ENCODE assay signal across 8 mouse cellular contexts in the genomic region with DNA sequence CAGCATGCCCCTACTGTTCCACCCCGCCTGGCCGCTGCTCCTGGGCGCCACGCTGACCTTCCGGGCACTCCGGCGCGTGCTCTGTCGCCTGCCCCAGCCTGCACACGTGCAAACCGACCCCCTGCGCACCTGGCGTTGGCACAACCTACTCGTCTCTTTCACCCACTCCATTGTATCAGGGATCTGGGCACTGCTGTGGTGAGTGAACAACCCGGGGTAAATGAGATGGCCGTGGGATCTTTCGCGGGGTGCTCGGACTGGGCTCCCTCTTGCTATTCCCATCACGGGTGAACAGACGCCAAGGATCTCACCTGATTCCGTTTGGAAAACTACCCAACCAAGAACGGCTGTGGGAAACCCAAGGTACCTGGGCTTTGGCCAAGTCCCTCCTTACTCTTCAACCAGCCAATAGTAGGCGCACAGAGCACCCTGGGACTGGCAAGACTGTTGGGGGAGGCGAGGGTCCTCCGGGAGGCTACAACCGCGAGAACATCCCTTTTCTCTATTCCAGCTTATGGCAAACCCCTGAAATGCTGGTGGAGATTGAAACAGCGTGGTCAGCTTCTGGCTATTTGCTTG. TPM values are rescaled to one million over a fixed set of nuclear protein-coding genes. Genes with fewer than 3 reads are reported as not detected.
A peak's percentile ranks its signal among the peaks of the same experiment; 100 is the strongest.
DNase-seq lines count a peak whose midpoint lies in the region; ATAC-seq and TF ChIP-seq lines count a peak whose summit lies in the region.

No protein-coding gene starts in this region.

- H3K27me3 ChIP-seq in forebrain, embryonic 12.5 days: no peaks in the 10 kb centered on the region
- H3K27me3 ChIP-seq in hindbrain, postnatal 0 days (ENCODE audit: insufficient read depth, low read length): no peaks in the 10 kb centered on the region
- no peaks in the 10 kb centered on the region for H3K27me3 ChIP-seq in limb, embryonic 14.5 days (ENCODE audit: control insufficient read depth, insufficient read depth, low read length)
- no peaks in the 10 kb centered on the region for H3K27me3 ChIP-seq in midbrain, embryonic 15.5 days (replicated peaks)

- peak overlapping the region; percentile 80 for H3K4me2 ChIP-seq in forebrain, embryonic 12.5 days
- peak overlapping the region; percentile 59 for H3K4me2 ChIP-seq in hindbrain, postnatal 0 days (ENCODE audit: low read depth, low read length)
- H3K4me2 ChIP-seq in limb, embryonic 14.5 days (replicated peaks; ENCODE audit: low read depth, low read length, severe bottlenecking): peak overlapping the region; percentile 97
- peak overlapping the region; percentile 76 for H3K4me2 ChIP-seq in midbrain, embryonic 15.5 days

- peak overlapping the region; percentile 91 for H3K27ac ChIP-seq in forebrain, embryonic 12.5 days
- H3K27ac ChIP-seq in hindbrain, postnatal 0 days: peak overlapping the region; percentile 91
- peak overlapping the region; percentile 94 for H3K27ac ChIP-seq in limb, embryonic 14.5 days (replicated peaks; ENCODE audit: low read depth, low read length)
- H3K27ac ChIP-seq in midbrain, embryonic 15.5 days: peak overlapping the region; percentile 79

- peak; percentile 97 for DNase-seq in heart, adult 11 months
- DNase-seq in heart, postnatal 25 days (ENCODE audit: low spot score): no peak
- peak; percentile 82 for DNase-seq in adrenal gland, postnatal 10 days
- peak; percentile 89 for DNase-seq in hindbrain, postnatal 0 days (ENCODE audit: low spot score)
- DNase-seq in limb, embryonic 14.5 days (ENCODE audit: low spot score): peak; percentile 85
- DNase-seq in thymus, postnatal 4 days: peak; percentile 55

- intact Hi-C loops in heart, postnatal 25 days (cut with DNase I): loop anchor here (1.0 to 2.0 kb wide), 2 partner anchors 20 to 160 kb away; no protein-coding TSS in a partner anchor

- TF ChIP-seq CTCF in hindbrain, postnatal 0 days (IDR thresholded peaks at IDR 0.05; ENCODE audit: low read depth): peak; percentile 26; the same call in 1 of the 2 replicates

- H3K4me1 ChIP-seq in forebrain, embryonic 12.5 days: peaks cover 64% of the 10 kb centered on the region
- peaks cover 17% of the 10 kb centered on the region for H3K4me1 ChIP-seq in hindbrain, postnatal 0 days (ENCODE audit: insufficient read depth, low read length)
- H3K4me1 ChIP-seq in limb, embryonic 14.5 days (ENCODE audit: control insufficient read depth, insufficient read depth, low read length): peaks cover 38% of the 10 kb centered on the region
- peaks cover 54% of the 10 kb centered on the region for H3K4me1 ChIP-seq in midbrain, embryonic 15.5 days

- peak overlapping the region; percentile 73 for H3K9ac ChIP-seq in forebrain, embryonic 12.5 days
- H3K9ac ChIP-seq in hindbrain, postnatal 0 days (replicated peaks; ENCODE audit: low read length): peak overlapping the region; percentile 67
- H3K9ac ChIP-seq in limb, embryonic 14.5 days (ENCODE audit: low read depth, low read length, severe bottlenecking): peak overlapping the region; percentile 72
- peak overlapping the region; percentile 32 for H3K9ac ChIP-seq in midbrain, embryonic 15.5 days

- peak overlapping the region; percentile 64 for H3K4me3 ChIP-seq in forebrain, embryonic 12.5 days (replicated peaks)
- peak overlapping the region; percentile 55 for H3K4me3 ChIP-seq in hindbrain, postnatal 0 days (ENCODE audit: low read length)
- peak overlapping the region; percentile 46 for H3K4me3 ChIP-seq in limb, embryonic 14.5 days (replicated peaks; ENCODE audit: low read length)
- H3K4me3 ChIP-seq in midbrain, embryonic 15.5 days: peak overlapping the region; percentile 59

- WGBS in forebrain, embryonic 12.5 days: under 1% methylated on average over 29 of the region's 29 CpGs
- WGBS in hindbrain, postnatal 0 days: 3% methylated on average over 29 of the region's 29 CpGs
- WGBS in limb, embryonic 14.5 days: 1% methylated on average over 26 of the region's 29 CpGs
- 2% methylated on average over 29 of the region's 29 CpGs for WGBS in midbrain, embryonic 15.5 days

- peak; percentile 2; the same call in 1 of the 2 replicates for ATAC-seq in forebrain, embryonic 12.5 days (ENCODE audit: low FRiP score)
- ATAC-seq in hindbrain, postnatal 0 days: peak; percentile 36
- ATAC-seq in limb, embryonic 14.5 days (ENCODE audit: low FRiP score, low read depth): no peak; the same call in 1 of the 2 replicates
- no peak for ATAC-seq in midbrain, embryonic 15.5 days (replicated peaks)

- H3K36me3 ChIP-seq in forebrain, embryonic 12.5 days (replicated peaks): peaks cover 30% of the 10 kb centered on the region
- peaks cover 22% of the 10 kb centered on the region for H3K36me3 ChIP-seq in hindbrain, postnatal 0 days (ENCODE audit: insufficient read depth, low read length)
- peaks cover 31% of the 10 kb centered on the region for H3K36me3 ChIP-seq in limb, embryonic 14.5 days (ENCODE audit: control insufficient read depth, insufficient read depth, low read length)
- H3K36me3 ChIP-seq in midbrain, embryonic 15.5 days (replicated peaks): peaks cover 17% of the 10 kb centered on the region

- peak; percentile 25; the same call in 1 of the 2 replicates for TF ChIP-seq POLR2A in limb, embryonic 14.5 days (IDR thresholded peaks at IDR 0.05; ENCODE audit: borderline replicate concordance, extremely low read depth, insufficient read depth, insufficient read length)

- no peaks in the 10 kb centered on the region for H3K9me3 ChIP-seq in forebrain, embryonic 12.5 days
- no peaks in the 10 kb centered on the region for H3K9me3 ChIP-seq in hindbrain, postnatal 0 days (ENCODE audit: low read length)
- H3K9me3 ChIP-seq in limb, embryonic 14.5 days (ENCODE audit: control insufficient read depth, low read length): no peaks in the 10 kb centered on the region
- H3K9me3 ChIP-seq in midbrain, embryonic 15.5 days: no peaks in the 10 kb centered on the region

RNA-seq across cellular contexts. Expression of a gene that starts 2.4 kb away (rescaled TPM):
- total RNA-seq in heart, postnatal 25 days (2021): 1 to 10 TPM; 5.5 to 7.2 TPM
- total RNA-seq in adrenal gland, postnatal 10 days (2021): 10 to 100 TPM; 34.4 to 45.6 TPM
- 5.5 and 6.9 TPM in 2 replicates for polyA plus RNA-seq in forebrain, embryonic 12.5 days (2016; fragmentation: Nextera tagmentation; extraction: Ambion mirVana)
- total RNA-seq in hindbrain, postnatal 0 days (2014; rRNA removed): 37.5 and 46.1 TPM in 2 replicates
- 36.8 and 42.6 TPM in 2 replicates for polyA plus RNA-seq in hindbrain, postnatal 0 days (2015; fragmentation: Nextera tagmentation; extraction: Ambion mirVana)
- polyA plus RNA-seq in limb, embryonic 14.5 days (2012; rRNA removed): 43.3 and 48.4 TPM in 2 replicates
- polyA plus RNA-seq in limb, embryonic 14.5 days (2014; fragmentation: Nextera tagmentation; extraction: Ambion mirVana): 19.4 and 21.4 TPM in 2 replicates
- polyA plus RNA-seq in midbrain, embryonic 15.5 days (2015; fragmentation: Nextera tagmentation; extraction: Ambion mirVana): 7.4 and 7.6 TPM in 2 replicates

RNA-seq across cellular contexts. Expression of a gene that starts 2.5 kb away (rescaled TPM):
- total RNA-seq in heart, postnatal 25 days (2021): 1 to 10 TPM; 2.5 to 2.6 TPM
- total RNA-seq in adrenal gland, postnatal 10 days (2021): 10 to 100 TPM in 1 of 2 experiments, 1 to 10 TPM in 1; 8.6 to 10.9 TPM
- 8.8 and 9.4 TPM in 2 replicates for polyA plus RNA-seq in forebrain, embryonic 12.5 days (2016; fragmentation: Nextera tagmentation; extraction: Ambion mirVana)
- total RNA-seq in hindbrain, postnatal 0 days (2014; rRNA removed): 7.6 and 11.8 TPM in 2 replicates
- 7.3 and 7.7 TPM in 2 replicates for polyA plus RNA-seq in hindbrain, postnatal 0 days (2015; fragmentation: Nextera tagmentation; extraction: Ambion mirVana)
- 38.3 and 46.4 TPM in 2 replicates for polyA plus RNA-seq in limb, embryonic 14.5 days (2012; rRNA removed)
- 11.9 and 17.2 TPM in 2 replicates for polyA plus RNA-seq in limb, embryonic 14.5 days (2014; fragmentation: Nextera tagmentation; extraction: Ambion mirVana)
- polyA plus RNA-seq in midbrain, embryonic 15.5 days (2015; fragmentation: Nextera tagmentation; extraction: Ambion mirVana): 6.5 and 7.3 TPM in 2 replicates

RNA-seq across cellular contexts. Expression of a gene that starts 4.4 kb away (rescaled TPM):
- total RNA-seq in heart, postnatal 25 days (2021): 100 to 1,000 TPM; 776 to 853 TPM
- 1,000 to 10,000 TPM; 1,780 to 1,853 TPM for total RNA-seq in adrenal gland, postnatal 10 days (2021)
- polyA plus RNA-seq in forebrain, embryonic 12.5 days (2016; fragmentation: Nextera tagmentation; extraction: Ambion mirVana): 931 and 997 TPM in 2 replicates
- 418 and 469 TPM in 2 replicates for total RNA-seq in hindbrain, postnatal 0 days (2014; rRNA removed)
- polyA plus RNA-seq in hindbrain, postnatal 0 days (2015; fragmentation: Nextera tagmentation; extraction: Ambion mirVana): 906 and 915 TPM in 2 replicates
- polyA plus RNA-seq in limb, embryonic 14.5 days (2012; rRNA removed): 1,666 and 3,231 TPM in 2 replicates
- polyA plus RNA-seq in limb, embryonic 14.5 days (2014; fragmentation: Nextera tagmentation; extraction: Ambion mirVana): 1,710 and 1,819 TPM in 2 replicates
- 695 and 703 TPM in 2 replicates for polyA plus RNA-seq in midbrain, embryonic 15.5 days (2015; fragmentation: Nextera tagmentation; extraction: Ambion mirVana)

RNA-seq across cellular contexts. Expression of a gene that starts 9.3 kb away (rescaled TPM):
- 10 to 100 TPM; 11.2 to 12.2 TPM for total RNA-seq in heart, postnatal 25 days (2021)
- 100 to 1,000 TPM in 1 of 2 experiments, 10 to 100 TPM in 1; 93.0 to 100 TPM for total RNA-seq in adrenal gland, postnatal 10 days (2021)
- 44.5 and 49.8 TPM in 2 replicates for polyA plus RNA-seq in forebrain, embryonic 12.5 days (2016; fragmentation: Nextera tagmentation; extraction: Ambion mirVana)
- total RNA-seq in hindbrain, postnatal 0 days (2014; rRNA removed): 85.6 and 96.4 TPM in 2 replicates
- polyA plus RNA-seq in hindbrain, postnatal 0 days (2015; fragmentation: Nextera tagmentation; extraction: Ambion mirVana): 63.5 and 76.2 TPM in 2 replicates
- polyA plus RNA-seq in limb, embryonic 14.5 days (2012; rRNA removed): 163 and 228 TPM in 2 replicates
- polyA plus RNA-seq in limb, embryonic 14.5 days (2014; fragmentation: Nextera tagmentation; extraction: Ambion mirVana): 171 and 181 TPM in 2 replicates
- polyA plus RNA-seq in midbrain, embryonic 15.5 days (2015; fragmentation: Nextera tagmentation; extraction: Ambion mirVana): 56.3 and 61.5 TPM in 2 replicates

RNA-seq across cellular contexts. Expression of a gene that starts 13.6 kb away (rescaled TPM):
- 1 to 10 TPM; 4.6 to 6.7 TPM for total RNA-seq in heart, postnatal 25 days (2021)
- total RNA-seq in adrenal gland, postnatal 10 days (2021): 10 to 100 TPM; 52.2 to 53.0 TPM
- polyA plus RNA-seq in forebrain, embryonic 12.5 days (2016; fragmentation: Nextera tagmentation; extraction: Ambion mirVana): 121 and 127 TPM in 2 replicates
- 124 and 130 TPM in 2 replicates for total RNA-seq in hindbrain, postnatal 0 days (2014; rRNA removed)
- polyA plus RNA-seq in hindbrain, postnatal 0 days (2015; fragmentation: Nextera tagmentation; extraction: Ambion mirVana): 79.5 and 88.7 TPM in 2 replicates
- polyA plus RNA-seq in limb, embryonic 14.5 days (2012; rRNA removed): 159 and 212 TPM in 2 replicates
- polyA plus RNA-seq in limb, embryonic 14.5 days (2014; fragmentation: Nextera tagmentation; extraction: Ambion mirVana): 59.0 and 67.7 TPM in 2 replicates
- 101 and 107 TPM in 2 replicates for polyA plus RNA-seq in midbrain, embryonic 15.5 days (2015; fragmentation: Nextera tagmentation; extraction: Ambion mirVana)

Comparison
In these comparisons a context has a peak if more than half of its experiments do, and no peak if none do; other contexts are left out.
1. ATAC-seq: peak in forebrain, embryonic 12.5 days (single experiment) and hindbrain, postnatal 0 days (single experiment); none in limb, embryonic 14.5 days (single experiment) and midbrain, embryonic 15.5 days (single experiment).
2. Peak in every context shown above with its lines, with median percentiles within 50 percentile points of each other: H3K27ac ChIP-seq, H3K4me2 ChIP-seq, H3K4me3 ChIP-seq and H3K9ac ChIP-seq.